Mouse (Mus musculus): ENCODE measurements around the gene Nacc1.

DNA sequence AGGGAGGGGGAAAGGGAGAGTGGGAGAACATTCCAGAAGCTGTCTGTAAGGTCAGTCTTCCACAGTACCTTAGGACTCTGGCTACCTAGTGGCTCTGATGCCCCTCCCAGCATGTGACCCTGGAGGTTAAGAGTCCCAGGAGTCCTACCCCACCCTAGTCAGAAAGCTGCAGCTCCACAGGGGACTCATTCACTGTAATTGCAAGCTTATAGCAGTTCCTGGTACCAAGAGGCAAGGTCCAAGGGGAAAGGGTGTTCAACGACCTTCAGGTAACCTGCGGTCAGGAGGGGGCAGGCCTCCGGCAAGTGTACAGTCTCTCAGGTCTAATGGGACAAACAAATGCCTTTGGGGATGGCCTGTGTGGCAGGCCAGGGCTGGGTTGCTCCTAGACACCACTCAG is 37.4 kb downstream of the Nacc1 start:
- TF ChIP-seq CTCF (IDR thresholded peaks at IDR 0.05) (no peak), POLR2A (IDR thresholded peaks at IDR 0.05; ENCODE audit: insufficient read depth, low read depth, low read length) (no peak)
